Mouse (Mus musculus) gonadal fat pad, adult 2 months (tissue): ENCODE data around the gene Serpina3m. TPM values are rescaled to one million over a fixed set of nuclear protein-coding genes. Genes with fewer than 3 reads are reported as not detected.
A peak's percentile ranks its signal among the peaks of the same experiment; 100 is the strongest.
"Not testable (repeated sequence)": the region's sequence is repeated elsewhere in the genome, so short reads cannot be mapped to it uniquely, and the experiment has no call there.

Experiments used
- DNase-seq: peaks from one replicate; pipeline ENCODE4 v3.0.0-alpha.2; 2012; ENCODE audit warnings: low read depth
- polyA plus RNA-seq: library from polyadenylated mRNA; depleted of rRNA; stranded (reverse); fragments of >200 nt; gene quantifications from 2 replicates; pipeline ENCODE4 v1.2.3, GENCODE M21; 2012; rRNA removed

Serpina3m gene
- polyA plus RNA-seq, result 1.5 and 3.5 TPM in 2 replicates

DNA sequence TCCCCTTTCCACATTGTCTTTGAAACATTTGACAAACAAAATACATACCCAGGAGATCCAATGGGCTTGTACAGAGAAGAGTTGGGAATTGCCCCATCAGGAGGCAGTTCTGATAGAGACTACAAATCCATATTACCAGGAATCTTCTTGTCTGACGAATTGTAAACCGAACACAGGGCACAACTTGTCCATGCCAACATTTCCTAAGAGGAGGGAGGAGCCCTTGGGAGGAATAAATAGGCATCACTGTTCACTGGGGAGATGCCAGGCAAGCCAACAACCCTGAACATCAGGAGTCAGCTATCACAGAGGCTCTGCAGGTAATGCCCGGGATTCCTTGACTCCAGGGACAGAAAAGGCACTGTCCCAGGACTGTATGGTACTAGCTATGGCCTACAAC lies at the start of gene Serpina3m, which contains the start of gene Serpina3k:
Gene Serpina3m (plus strand): TSS at position 261 of the 400 bp plus-strand sequence.
Gene Serpina3k (plus strand): TSS at position 261 of the 400 bp plus-strand sequence.
- not testable (repeated sequence) for DNase-seq

DNA sequence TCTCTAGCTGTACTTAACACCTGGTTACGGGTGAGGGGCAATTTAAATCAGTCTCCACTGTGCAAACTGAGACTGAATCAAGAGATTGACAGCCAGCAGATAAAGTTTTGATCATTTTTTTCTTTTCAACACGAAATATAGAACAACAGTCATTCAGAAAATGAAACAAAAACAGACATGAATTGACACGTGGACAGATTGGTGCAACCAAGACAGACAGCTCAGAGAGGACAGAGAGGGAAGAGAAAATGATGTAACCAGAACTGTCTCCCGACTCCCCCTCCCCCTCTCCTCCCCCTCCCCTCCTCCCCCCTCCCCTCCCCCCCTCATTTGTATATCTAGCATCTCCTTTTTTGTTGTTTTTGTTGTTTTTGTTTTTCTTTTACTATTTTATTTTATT lies 48.4 kb upstream of the Serpina3m start:
- no peak for DNase-seq

DNA sequence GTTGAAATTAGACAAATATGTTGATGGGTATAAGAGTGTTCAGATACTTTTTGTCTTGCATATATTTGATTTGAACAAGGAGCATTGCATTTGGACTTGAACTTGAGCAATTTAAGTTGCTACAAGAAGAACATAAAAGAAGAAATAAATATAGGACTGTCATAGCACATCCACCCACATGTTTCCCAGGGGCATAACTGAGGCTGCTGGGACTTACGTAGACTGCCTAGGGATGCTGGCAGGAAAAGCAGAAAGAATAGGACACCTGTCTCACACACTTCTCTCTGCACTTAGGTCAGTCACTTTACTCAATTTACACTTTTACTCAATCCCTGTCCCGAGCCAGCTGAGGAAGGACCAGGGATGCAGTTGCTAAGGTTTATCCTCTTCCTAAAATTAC lies 44.3 kb upstream of the Serpina3m start:
- no peak for DNase-seq

DNA sequence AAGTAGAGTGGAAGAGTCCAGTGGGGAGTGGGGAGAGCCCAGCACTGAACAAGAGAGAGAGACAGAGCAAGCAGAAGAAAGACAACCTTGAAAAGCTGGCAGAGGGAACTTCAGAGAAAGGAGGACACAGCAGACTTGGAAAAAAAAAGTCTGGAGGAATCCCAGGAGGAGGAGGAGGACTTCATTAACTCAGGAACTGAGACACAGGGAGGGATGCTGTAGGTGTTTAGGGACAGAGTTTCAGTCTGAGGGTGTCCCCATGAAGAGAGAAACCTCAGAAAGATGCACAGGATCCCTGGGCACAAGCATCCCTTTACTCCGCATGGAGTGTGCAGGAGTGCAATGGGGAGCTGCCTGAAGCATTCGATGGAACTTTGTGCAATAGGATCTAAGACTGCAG lies 40.2 kb upstream of the Serpina3m start:
- DNase-seq, result no peak

DNA sequence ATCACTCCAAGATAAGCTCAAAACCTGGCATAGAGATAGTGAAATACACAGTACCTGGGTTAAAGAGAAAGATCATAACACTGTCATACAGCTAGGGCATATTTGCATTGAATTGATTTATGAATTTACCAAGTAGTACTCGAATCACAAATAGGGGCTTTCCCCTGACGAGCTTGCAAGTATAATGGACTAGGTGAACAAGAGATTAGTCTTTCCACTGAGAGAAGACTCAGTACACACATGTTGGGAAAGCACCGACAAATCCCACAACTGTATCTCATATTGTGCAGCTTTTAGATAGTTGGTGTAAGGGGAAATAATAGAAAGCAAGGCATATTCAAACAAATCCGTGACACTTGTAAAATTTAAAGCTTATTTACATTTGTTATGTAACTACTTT lies 32.3 kb upstream of the Serpina3m start:
- no peak for DNase-seq

DNA sequence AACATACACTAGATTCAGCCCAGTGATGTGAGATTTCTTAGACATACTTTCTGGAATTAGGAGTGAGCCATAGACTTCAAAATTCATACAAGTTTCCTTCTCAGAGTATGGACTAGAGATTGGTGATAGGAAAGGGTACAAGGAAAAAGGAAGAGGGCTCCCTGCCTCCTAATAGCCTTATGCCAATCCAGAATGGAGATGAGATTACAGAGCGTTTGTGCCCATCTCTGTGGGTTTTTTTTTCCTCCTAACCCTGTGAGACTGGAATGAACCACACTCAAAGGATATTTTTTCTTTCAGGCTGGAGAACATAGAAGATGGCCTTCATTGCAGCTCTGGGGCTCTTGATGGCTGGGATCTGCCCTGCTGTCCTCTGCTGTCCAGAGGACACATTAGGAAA lies 24.0 kb upstream of the Serpina3m start, which contains the start of gene Serpina3j:
Gene Serpina3j (plus strand): TSS at position 301 of the 400 bp plus-strand sequence.
- DNase-seq, result no peak

DNA sequence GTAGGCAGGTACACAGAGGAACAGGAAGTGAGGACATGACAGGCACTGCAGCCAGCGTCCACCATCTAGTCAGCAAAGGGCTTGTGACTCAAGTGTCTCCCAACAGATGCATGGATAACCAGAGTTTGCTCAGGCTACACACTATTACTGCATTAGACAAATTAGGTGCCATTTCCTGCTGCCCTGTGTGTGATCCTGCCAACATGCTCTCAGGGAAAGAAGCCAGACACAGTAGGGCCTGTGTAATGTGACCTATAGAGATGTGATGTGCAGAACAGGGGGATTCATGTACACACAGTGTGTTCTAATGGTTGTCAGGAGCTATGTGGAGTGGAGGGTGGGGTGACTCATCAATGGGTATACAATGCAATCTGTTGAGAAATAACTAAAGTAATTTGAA lies 15.8 kb upstream of the Serpina3m start:
- DNase-seq, result no peak

DNA sequence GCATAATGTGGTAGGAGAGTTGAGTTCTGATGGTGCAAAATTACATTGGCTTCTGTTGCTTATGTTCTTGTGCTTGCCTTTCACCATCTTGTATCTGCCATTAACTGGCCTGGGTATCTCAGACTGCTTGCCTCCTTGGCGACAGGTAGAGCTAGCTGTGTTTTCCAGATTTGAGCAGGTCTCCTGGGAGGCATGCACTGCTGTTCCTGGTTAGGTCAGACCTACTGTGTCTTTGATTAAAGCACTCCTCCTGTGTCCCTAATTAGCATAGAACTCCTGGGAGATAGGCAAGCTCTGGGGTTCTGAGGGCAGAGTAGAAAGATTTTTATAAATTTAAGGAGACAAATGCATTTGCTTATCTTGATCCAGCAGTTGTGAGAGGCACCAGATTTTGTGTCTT lies 6.6 kb upstream of the Serpina3m start:
- no peak for DNase-seq

DNA sequence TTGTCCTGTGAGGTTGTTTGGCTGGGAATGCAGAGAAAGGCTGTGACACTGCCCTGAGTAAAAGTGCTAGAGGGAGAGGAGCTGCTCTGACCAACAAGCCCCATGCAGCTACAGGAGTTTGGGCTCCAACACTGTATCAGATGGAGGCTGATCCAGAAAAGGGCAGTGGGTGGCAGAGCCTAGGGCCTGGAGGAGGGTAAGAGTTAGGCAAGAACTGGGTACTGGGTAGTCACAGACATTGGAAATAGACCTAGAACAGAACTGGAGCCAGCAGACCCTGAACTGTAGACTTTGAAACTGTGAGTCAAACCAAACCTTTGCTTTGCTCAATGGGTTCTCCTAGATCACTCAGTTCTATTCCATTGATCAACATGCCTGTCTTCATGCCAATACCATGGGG lies 1.4 kb upstream of the Serpina3m start:
- DNase-seq, result not testable (repeated sequence)

DNA sequence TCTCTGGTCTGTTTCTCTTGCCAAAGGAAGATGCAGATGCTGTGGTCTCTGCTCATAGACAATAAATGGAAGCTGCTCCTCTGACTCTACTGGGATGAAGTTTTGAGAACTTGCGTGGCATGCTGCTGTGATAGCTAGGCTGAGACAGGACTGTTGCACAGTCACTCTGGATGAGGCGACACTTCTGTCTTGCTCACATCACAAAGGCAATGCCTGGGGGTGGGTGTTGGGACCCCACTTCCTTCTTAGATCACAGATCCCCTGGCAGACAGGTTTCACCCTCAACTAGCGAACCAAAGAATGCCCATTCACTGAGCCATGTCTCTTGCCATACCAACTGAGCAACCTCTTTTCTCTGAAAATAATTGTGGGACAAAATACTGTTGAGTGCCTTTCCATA lies 419 bp downstream of the Serpina3m start:
- DNase-seq, result no peak

DNA sequence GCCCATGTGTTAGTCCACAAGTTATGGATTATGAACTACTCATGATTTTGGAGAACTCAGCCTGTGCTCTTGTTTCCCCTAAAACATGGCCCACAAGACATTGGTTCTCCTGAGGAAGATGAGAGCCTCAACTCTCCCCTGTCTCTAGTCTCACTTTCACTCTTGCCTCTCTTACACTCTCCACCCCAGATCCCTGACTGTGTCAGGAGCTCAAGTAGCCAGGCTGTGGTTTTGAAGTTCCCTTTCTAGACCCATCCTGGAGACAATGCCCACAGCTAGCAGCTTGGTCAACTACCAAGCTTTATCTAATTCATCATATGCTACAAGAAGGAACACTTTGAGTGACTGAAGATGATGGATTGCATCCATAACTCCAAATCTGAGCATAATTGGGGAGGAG lies 4.2 kb downstream of the Serpina3m start:
- not testable (repeated sequence) for DNase-seq

DNA sequence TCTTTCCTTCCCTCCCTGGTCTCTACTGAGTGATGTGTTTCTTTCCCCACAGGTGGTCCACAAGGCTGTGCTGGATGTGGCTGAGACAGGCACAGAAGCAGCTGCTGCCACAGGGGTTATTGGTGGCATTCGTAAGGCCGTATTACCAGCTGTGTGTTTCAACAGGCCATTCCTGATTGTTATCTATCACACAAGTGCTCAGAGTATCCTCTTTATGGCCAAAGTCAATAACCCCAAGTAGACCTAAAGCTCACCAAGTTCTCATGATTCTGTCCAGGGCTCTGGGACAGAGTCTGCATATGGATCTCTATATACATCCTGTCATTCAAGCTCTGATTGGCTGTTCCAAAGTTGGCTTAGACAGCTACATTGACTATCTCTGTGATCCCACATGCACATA lies 6.9 kb downstream of the Serpina3m start:
- DNase-seq, result peak; percentile 73

DNA sequence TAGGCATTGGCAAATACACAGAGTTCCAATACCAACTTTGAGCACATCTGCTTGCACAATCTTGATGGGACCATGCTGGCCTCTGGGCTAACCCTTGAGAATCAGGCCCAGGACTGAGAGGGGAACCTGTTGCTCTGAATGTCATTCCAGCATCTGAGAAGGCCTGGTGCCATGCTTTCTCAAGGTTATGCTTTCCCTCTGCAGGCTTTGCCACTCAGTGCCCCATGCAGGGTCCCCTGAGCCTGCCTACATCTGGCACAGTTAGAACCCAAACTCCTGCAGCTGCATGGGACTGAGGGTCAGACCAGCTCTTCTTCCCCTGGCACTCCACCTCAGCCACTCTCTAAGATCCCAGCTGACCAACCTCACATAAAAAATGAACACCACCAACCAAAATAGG lies 7.4 kb downstream of the Serpina3m start:
- DNase-seq, result no peak

DNA sequence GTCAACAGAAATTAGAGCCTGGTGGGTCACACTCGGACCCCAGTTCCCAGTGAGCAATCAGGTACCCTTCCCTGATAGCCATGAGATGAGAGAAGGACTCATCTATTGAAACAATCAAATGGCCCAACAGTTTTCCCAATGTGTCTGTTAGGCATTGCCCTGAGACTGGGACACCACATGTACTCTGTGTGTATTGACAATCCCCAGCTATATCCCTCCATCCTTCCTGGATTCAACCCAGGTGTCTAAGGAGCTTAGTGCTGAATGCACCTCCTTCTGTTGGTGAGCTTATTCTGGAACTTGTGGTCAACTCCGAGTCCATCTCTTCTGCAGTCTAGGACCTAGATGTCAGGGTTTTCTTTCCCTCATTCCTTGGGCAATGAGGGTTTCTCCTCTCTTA lies 8.8 kb downstream of the Serpina3m start:
- DNase-seq, result no peak

DNA sequence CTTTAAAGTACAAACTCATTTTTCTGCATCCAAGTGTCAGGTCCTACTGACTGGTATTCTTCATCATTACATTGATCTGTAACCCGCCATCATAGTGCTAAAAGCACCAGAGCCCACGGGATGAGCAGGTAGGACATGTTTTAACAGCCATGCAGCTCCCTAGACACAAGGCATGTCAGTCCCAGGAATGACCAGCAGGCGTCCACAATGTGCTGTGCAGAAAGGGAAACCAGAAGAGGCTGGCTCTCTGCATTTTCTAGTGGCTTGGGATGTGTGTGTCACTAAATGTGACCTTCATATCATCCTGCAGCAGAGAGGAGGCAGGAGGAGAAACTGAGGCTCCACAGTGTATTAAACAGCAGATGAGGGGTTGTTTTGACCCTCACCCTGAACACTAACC lies 13.5 kb downstream of the Serpina3m start:
- DNase-seq, result not testable (repeated sequence)

DNA sequence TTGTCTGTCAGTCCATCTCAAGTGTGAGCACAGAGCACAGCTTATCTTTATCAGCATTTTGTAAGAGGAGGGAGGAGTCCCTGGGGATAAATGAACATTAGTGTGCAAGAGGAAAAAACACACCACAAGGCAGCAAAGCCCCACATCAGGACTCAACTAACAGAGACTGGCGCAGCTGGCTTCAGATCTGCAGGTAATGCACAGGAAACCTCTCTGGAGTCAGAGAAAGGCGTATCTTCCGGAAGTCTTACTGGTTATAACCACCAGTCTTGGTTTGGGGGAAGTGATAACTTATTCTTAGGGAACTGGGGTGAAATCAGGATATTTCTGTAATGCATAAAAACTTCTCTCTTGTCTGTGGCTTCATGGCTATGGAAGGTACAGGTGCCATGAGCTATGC lies 17.7 kb downstream of the Serpina3m start:
- no peak for DNase-seq

DNA sequence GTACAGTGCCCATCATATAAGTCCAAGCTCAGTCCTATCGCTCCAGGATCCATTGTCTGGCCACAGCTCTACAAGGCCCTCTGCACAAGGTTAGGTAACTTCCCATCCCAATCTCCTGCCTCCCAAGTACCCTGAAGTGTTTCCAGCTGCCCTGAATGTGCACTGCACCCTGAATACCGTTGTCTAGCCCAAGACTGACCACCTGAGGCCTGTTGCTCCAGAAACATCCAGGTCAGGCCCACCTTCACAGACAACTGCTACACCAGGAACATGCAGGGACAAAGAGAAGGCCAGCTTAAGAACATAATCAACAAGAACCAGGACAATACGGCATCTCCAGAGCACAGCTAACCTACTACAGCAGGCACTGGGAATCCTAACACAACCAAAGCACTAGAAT lies 31.7 kb downstream of the Serpina3m start:
- DNase-seq, result no peak

DNA sequence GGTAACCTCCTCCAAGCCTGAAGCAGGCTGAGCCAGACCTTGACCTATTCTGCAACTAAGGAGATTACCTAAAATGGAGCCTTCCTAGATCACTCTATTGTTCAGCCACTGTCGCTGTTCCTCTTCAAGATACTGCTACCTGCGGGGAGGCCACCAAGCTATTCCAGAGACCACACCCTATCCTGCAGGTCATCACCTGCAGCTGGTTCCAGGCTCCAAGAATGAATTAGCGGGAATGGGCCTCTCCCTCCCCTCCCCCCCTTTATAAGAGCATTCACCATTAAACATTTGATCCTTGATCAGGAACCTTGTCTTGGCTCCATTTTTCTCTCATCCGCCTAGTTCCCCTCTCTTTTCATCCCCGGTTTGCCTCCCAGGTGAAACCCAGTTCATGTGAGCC lies 38.9 kb downstream of the Serpina3m start:
- DNase-seq, result not testable (repeated sequence)

DNA sequence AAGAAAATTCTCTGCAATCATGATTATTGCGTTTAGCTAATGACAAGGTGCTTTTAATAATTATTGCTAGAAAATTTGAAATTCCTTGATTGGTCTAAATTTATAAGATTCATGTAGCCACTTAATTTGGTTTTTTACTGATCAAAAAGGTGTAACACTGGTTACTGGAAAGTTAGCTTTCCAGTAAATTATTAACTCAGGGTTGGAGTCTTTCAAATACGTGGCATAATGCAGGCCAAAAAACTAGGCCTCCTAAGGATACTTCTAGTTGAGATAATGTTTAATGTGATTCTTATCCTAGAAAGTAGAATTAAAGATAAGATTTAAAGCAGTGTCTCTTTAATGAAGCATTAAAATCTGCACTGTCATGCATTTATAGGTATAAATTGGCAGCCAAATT lies 40.1 kb downstream of the Serpina3m start:
- not testable (repeated sequence) for DNase-seq

DNA sequence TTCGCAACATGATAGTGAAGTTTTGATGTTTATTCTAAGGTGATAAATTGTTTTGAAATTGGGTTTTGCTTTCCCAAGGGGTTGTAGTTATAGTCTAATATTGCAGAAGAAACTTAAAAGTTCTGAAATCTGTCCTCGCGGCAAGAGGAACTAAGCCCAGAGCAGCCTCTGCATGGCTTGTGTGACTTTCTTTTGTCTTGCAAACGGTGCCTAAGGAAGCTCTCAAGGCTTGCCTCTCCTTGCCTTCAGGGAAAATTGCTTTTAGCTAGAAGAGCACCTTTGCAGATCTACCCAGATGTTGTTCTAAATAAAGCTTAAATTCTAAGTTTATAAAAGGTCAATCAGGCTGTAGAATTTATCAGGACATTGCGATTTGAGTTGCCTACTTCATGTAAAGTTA lies 40.5 kb downstream of the Serpina3m start:
- not testable (repeated sequence) for DNase-seq

DNA sequence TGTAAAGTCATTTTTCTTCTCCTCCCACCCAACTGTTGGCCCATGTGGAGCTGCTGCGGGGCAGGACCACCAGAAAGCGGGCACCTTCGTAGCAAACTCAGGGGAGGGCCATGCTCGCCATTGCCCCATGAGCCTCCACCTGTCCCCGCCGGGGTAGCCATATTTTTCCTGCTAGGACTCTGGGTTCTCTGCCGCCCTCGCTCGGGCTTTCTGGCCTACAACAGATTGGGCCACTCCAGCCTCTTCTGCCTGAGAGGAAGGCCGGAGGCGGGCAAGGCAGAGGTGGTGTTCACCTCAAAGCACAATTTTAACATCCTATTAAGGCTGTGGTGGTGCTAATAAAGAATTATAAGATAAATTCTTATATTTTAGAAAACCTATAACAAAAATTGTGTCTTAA lies 41.6 kb downstream of the Serpina3m start:
- DNase-seq, result no peak

DNA sequence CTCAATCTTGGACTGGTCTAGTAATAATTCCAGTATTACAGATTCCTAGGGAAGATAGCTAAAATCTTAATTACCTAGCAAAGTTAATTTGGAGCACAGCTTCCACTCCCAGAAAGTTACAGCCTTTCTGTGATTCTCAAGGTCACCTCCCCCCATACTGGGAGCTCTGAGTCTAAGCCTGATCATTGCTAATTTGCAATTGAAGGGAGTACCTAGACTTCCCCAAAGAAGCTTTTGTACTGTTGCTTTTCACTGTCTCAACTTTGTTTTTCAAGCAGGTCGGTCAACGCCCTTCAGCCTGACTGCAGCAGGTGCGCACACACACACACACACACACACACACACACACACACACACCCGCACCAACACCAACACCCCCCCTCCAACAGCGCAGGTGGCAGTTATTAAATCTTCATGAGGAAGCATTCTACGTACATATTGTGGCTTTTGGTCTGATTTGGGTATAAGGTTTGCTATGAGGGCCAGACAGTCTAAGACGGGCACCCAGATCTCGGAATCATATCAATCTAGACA lies 42.9 kb downstream of the Serpina3m start:
- DNase-seq, result not testable (repeated sequence)

DNA sequence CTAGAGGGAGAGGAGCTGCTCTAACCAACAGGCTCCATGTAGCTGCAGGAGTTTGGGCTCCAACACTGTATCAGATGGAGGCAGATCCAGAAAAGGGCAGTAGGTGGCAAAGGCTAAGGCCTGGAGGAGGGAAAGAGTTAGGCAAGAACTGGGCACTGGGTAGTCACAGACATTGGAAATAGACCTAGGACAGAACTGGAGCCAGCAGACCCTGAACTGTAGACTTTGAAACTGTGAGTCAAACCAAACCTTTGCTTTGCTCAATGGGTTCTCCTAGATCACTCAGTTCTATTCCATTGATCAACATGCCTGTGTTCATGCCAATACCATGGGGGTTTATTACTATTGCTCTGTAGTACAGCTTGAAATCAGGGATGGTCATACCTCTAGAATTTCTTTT lies 47.7 kb downstream of the Serpina3m start:
- not testable (repeated sequence) for DNase-seq

DNA sequence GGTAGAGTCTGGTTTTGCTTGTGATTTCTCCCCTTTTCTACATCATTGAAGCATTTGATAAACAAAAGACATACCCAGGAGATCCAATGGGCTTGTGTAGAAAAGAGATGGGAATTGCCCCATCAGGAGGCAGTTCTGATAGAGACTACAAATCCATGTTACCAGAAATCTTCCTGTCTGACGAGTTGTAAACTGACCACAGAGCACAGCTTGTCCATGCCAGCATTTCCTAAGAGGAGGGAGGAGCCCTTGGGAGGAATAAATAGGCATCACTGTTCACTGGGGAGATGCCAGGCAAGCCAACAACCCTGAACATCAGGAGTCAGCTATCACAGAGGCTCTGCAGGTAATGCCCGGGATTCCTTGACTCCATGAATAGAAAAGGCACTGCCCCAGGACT lies 48.6 kb downstream of the Serpina3m start:
- DNase-seq, result not testable (repeated sequence)
